Mouse (Mus musculus) heart, adult 2 months (tissue): ENCODE results near the gene Eprs.

ENCODE experiments used
- CTCF ChIP-seq: fragments of 200-600 bp; IDR thresholded peaks from 2 replicates; pipeline ENCODE4 v1.8.1; 2022; ENCODE audit warnings: antibody characterized with exemption, mild to moderate bottlenecking, moderate library complexity
- EP300 ChIP-seq: fragments of 200-500 bp; IDR thresholded peaks from 2 replicates; pipeline ENCODE4 v1.6.1; 2011; ENCODE audit warnings: low read depth, low read length, control low read depth; ENCODE audit not compliant: insufficient read depth
- POLR2A ChIP-seq: fragments of 200-500 bp; IDR thresholded peaks from 2 replicates; pipeline ENCODE4 v1.6.1; 2011; ENCODE audit warnings: mild to moderate bottlenecking, low read depth, low read length, control low read depth; ENCODE audit not compliant: insufficient read depth

GRCm38 (mm10) chr1:185377429-185377828 lies 14.6 kb downstream of the Eprs start:
- TF ChIP-seq CTCF (no peak), POLR2A (no peak), EP300 (no peak)
